In genomic region chr9:103573994-103574750, GRCm38 (mm10) we compare ENCODE assay signal across 9 mouse cellular contexts.
DNase-seq lines count a peak whose midpoint lies in the region; ATAC-seq and TF ChIP-seq lines count a peak whose summit lies in the region.
"Had no signal": no experiment of that assay in that cellular context is flagged by ENCODE, and none has a peak within 500 bp of the region (broad histone marks: within the 10 kb centered on the region; RNA-seq: fewer than 3 reads in every experiment).

No protein-coding gene starts in this region.

- no peaks in the 10 kb centered on the region for H3K36me3 ChIP-seq in forebrain, embryonic 12.5 days (replicated peaks)
- H3K36me3 ChIP-seq in midbrain, embryonic 11.5 days (ENCODE audit: control insufficient read depth, insufficient read depth, low read length): no peaks in the 10 kb centered on the region
- H3K36me3 ChIP-seq: liver, embryonic 15.5 days had no signal

- POLR2A ChIA-PET in Patski (lab: Charles Lee): interaction anchor here (0.6 kb wide), 1 partner anchor 759 kb away, joined by 3 read pairs; no protein-coding TSS in a partner anchor

- in situ Hi-C loops in Patski (cut with MboI; ENCODE audit: low pct_unique_long_range_greater_than_20kb): no loop called here

- no peak overlapping the region for H3K9ac ChIP-seq in forebrain, embryonic 12.5 days
- no peak overlapping the region for H3K9ac ChIP-seq in midbrain, embryonic 11.5 days (ENCODE audit: low read length)
- H3K9ac ChIP-seq: liver, embryonic 15.5 days had no signal

- no peak for TF ChIP-seq CTCF in Patski (IDR thresholded peaks at IDR 0.05)

- peak overlapping the region; percentile 63 for H3K27ac ChIP-seq in forebrain, embryonic 12.5 days
- H3K27ac ChIP-seq in midbrain, embryonic 11.5 days (ENCODE audit: low read depth, low read length): no peak overlapping the region
- H3K27ac ChIP-seq: liver, embryonic 15.5 days had no signal

- no peak for DNase-seq in Patski (ENCODE audit: low read depth, low spot score)
- DNase-seq in cerebellum, adult 11 months: peak; percentile 74
- DNase-seq in midbrain, embryonic 11.5 days (ENCODE audit: low spot score, missing footprints): peak; percentile 85
- no peak for DNase-seq in gastrocnemius, postnatal 25 days
- DNase-seq in lung, postnatal 10 days: no peak
- no peak for DNase-seq in spleen, adult 18-20 months

- no peaks in the 10 kb centered on the region for H3K9me3 ChIP-seq in forebrain, embryonic 12.5 days
- H3K9me3 ChIP-seq in midbrain, embryonic 11.5 days (ENCODE audit: control insufficient read depth, low read length): no peaks in the 10 kb centered on the region
- H3K9me3 ChIP-seq: liver, embryonic 15.5 days had no signal

- no peak overlapping the region for H3K4me2 ChIP-seq in forebrain, embryonic 12.5 days
- H3K4me2 ChIP-seq in midbrain, embryonic 11.5 days: no peak overlapping the region
- H3K4me2 ChIP-seq: liver, embryonic 15.5 days had no signal

- ATAC-seq in Patski: peak; percentile 44
- ATAC-seq in forebrain, embryonic 12.5 days (ENCODE audit: low FRiP score): peak; percentile 67
- ATAC-seq in midbrain, embryonic 11.5 days (ENCODE audit: low FRiP score): peak; percentile 40; the same call in 1 of the 2 replicates

- H3K4me3 ChIP-seq in forebrain, embryonic 12.5 days (replicated peaks): no peak overlapping the region
- H3K4me3 ChIP-seq in midbrain, embryonic 11.5 days (ENCODE audit: low read depth, low read length): no peak overlapping the region
- H3K4me3 ChIP-seq: erythroblast, embryonic 14.5 days; liver, embryonic 15.5 days had no signal

- peaks cover 30% of the 10 kb centered on the region for H3K4me1 ChIP-seq in forebrain, embryonic 12.5 days
- peaks cover 12% of the 10 kb centered on the region; the same call in 1 of the 2 replicates for H3K4me1 ChIP-seq in midbrain, embryonic 11.5 days (ENCODE audit: control insufficient read depth, insufficient read depth, low read length)
- H3K4me1 ChIP-seq: liver, embryonic 15.5 days had no signal

- WGBS in forebrain, embryonic 12.5 days: 0% methylated on average over 5 of the region's 5 CpGs
- WGBS in midbrain, embryonic 11.5 days: under 1% methylated on average over 5 of the region's 5 CpGs

- CTCF ChIA-PET in Patski (lab: Charles Lee): interaction anchor here (1.6 kb wide), 1 partner anchor 85 kb away, joined by 4 read pairs; no protein-coding TSS in a partner anchor

- H3K27me3 ChIP-seq in Patski: no peaks in the 10 kb centered on the region
- H3K27me3 ChIP-seq in forebrain, embryonic 12.5 days: no peaks in the 10 kb centered on the region
- peaks cover 5% of the 10 kb centered on the region; the same call in 1 of the 2 replicates for H3K27me3 ChIP-seq in midbrain, embryonic 11.5 days (ENCODE audit: control insufficient read depth, insufficient read depth, low read length)
- H3K27me3 ChIP-seq: liver, embryonic 15.5 days had no signal

Comparison
In these comparisons a context has a peak if more than half of its experiments do, and no peak if none do; other contexts are left out.
1. DNase-seq: peak in cerebellum, adult 11 months (single experiment) and midbrain, embryonic 11.5 days (single experiment); none in Patski (single experiment), gastrocnemius, postnatal 25 days (single experiment), lung, postnatal 10 days (single experiment) and spleen, adult 18-20 months (0 of 2).
2. Peak in every context shown above with its lines, with median percentiles within 50 percentile points of each other: ATAC-seq.